Mouse (Mus musculus) small intestine, adult 2 months (tissue): ENCODE results near the gene Mfsd11. TPM values are rescaled to one million over a fixed set of nuclear protein-coding genes. Genes with fewer than 3 reads are reported as not detected.

Experiments
- H3K27ac ChIP-seq: fragments of 200-500 bp; 2 replicates; pipeline ENCODE4 v1.5.1; 2012; ENCODE audit warnings: low read depth, low read length, control low read depth, inconsistent platforms; ENCODE audit not compliant: insufficient read depth
- H3K27me3 ChIP-seq: fragments of 200-500 bp; 2 replicates; pipeline ENCODE4 v1.6.1; 2012; ENCODE audit warnings: mild to moderate bottlenecking, moderate library complexity, low read length, inconsistent platforms; ENCODE audit not compliant: control insufficient read depth, insufficient read depth
- H3K36me3 ChIP-seq: fragments of 200-500 bp; 2 replicates; pipeline ENCODE4 v1.6.1; 2012; ENCODE audit warnings: mild to moderate bottlenecking, low read length, control low read depth, inconsistent platforms; ENCODE audit not compliant: control insufficient read depth, insufficient read depth
- H3K4me1 ChIP-seq: fragments of 200-500 bp; 2 replicates; pipeline ENCODE4 v1.6.1; 2012; ENCODE audit warnings: low read length, inconsistent platforms, mixed read lengths; ENCODE audit not compliant: control insufficient read depth, insufficient read depth, insufficient read length
- H3K4me3 ChIP-seq: fragments of 200-500 bp; 2 replicates; pipeline ENCODE4 v1.5.1; 2012; ENCODE audit warnings: low read depth, mild to moderate bottlenecking, control low read depth, inconsistent platforms, low read length, moderate library complexity
- CTCF ChIP-seq: fragments of 200-500 bp; IDR thresholded peaks from 2 replicates; pipeline ENCODE4 v1.5.1; 2012; ENCODE audit warnings: low read depth, mild to moderate bottlenecking, control low read depth, inconsistent platforms, low read length, moderate library complexity, mixed read lengths; ENCODE audit not compliant: insufficient replicate concordance, insufficient read length; ENCODE audit errors: extremely low read depth
- POLR2A ChIP-seq: fragments of 200-500 bp; IDR thresholded peaks from 2 replicates; pipeline ENCODE4 v1.6.1; 2012; ENCODE audit warnings: low read depth, mild to moderate bottlenecking, control low read depth, inconsistent platforms, low read length, moderate library complexity
- WGBS: fragments of 180-500 bp; shearing (Covaris S2); methylation state at CpG from one replicate; pipeline ENCODE4 v1.1.7; 2018; 5-methylcytosine and 5-hydroxymethylcytosine counted together
- polyA plus RNA-seq: library from polyadenylated mRNA; depleted of rRNA; stranded (reverse); fragments of >200 nt; gene quantifications from 2 replicates; pipeline ENCODE4 v1.2.3, GENCODE M21; 2012

Mfsd11 gene
- polyA plus RNA-seq, 1 experiment = 27.0 TPM

DNA sequence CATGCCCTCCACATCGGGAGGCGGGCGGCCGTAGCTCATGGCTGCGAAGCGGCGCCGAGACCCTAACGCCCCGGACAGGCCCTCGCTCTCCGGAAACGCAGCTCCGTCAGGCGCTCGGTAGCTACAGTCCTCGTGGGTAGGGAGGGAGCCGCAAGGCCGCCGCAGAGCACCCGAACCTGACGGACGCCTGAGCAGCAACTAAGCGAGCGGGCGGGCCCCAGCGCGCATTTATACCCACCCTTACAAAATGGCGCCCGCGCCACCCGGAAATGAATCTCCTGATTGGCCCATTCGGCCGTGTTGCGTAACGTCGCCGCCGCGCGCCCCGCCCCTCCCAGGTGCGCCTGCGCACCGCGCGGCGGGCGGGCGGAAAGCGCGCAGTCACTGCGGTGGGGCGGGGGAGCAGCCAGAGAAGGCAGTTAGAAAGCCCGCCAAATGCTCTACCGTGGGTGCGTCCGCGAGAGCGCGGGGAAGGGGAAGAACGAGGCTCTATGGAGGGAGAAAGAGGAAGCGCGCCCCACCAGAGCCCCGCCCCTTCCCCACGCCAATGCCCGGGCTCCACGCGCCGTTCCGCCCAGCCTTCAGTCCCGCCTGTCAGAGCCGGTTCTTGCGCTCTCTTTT, 761 bp downstream of the Mfsd11 start, which contains the start of gene Srsf2:
Gene Srsf2 (minus strand): TSS at position 204 of the 621 bp plus-strand sequence.
- H3K4me1 ChIP-seq = 0 out of 2 replicates have a peak, but pooled peaks cover 2% of the 10 kb centered on the region
- TF ChIP-seq CTCF (0 out of 2 replicates have a peak, but pooled peaks have one; percentile 8), POLR2A (peak; percentile 99)
- no peaks in the 10 kb centered on the region for H3K27me3 ChIP-seq
- H3K36me3 ChIP-seq = peaks cover 30% of the 10 kb centered on the region
- under 1% methylated on average over 70 of the region's 74 CpGs for WGBS
- peak within 1 kb of the TSS; percentile 87 for H3K4me3 ChIP-seq
- peak within 1 kb of the TSS; percentile 99 for H3K27ac ChIP-seq

DNA sequence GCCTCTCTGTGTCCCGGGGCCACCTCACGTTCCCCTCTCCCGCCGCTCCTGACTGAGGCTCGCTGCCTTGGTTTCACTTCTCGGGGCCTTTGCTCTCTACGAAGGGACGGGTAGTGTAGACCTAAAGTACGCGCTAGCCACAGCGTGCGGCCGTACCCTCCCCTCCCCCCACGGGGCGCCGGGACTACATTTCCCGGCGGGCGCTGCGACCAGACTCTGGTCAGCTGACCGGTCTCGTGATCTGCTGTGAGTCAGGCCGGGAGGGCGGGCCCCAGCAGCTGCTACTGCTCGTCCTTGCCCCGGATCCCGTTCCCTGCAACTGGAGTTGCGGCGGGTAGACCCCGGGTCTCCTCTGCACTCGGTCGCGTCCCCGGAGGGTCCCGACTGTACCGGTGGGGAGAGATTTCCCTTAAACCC, 1.3 kb downstream of the Mfsd11 start:
- Histone ChIP-seq H3K4me3 (peak overlapping the region; percentile 87), H3K4me1 (0 out of 2 replicates have a peak, but pooled peaks cover 2% of the 10 kb centered on the region), H3K36me3 (peaks cover 27% of the 10 kb centered on the region), H3K27ac (peak overlapping the region; percentile 97), H3K27me3 (no peaks in the 10 kb centered on the region)
- 1% methylated on average over 36 of the region's 36 CpGs for WGBS
- TF ChIP-seq CTCF (no peak), POLR2A (peak; percentile 51)

DNA sequence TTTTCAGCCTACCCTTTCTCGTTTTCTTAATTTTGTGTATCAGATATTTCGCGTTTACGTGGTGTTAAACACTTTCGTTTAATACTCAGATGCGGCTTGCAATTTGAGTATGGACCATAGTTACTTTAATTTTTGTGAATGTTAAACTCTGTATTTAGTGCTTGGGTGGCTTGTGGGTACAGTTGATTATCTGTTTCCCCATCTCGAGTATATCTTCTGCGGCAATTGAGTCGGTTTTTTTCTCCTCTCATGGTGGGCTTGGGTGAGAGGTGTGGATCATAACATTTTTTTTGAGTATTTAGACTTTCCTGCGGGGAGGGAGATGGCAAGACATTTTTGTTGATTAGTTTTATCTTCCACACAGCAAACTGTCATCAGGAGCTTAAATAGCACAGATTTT, 2.0 kb downstream of the Mfsd11 start:
- H3K4me3 ChIP-seq = peak overlapping the region; percentile 87
- H3K4me1 ChIP-seq = 0 out of 2 replicates have a peak, but pooled peaks cover 2% of the 10 kb centered on the region
- H3K27ac ChIP-seq = peak overlapping the region; percentile 60; the same call in 1 of the 2 replicates
- peaks cover 22% of the 10 kb centered on the region for H3K36me3 ChIP-seq
- no peak for TF ChIP-seq POLR2A
- TF ChIP-seq CTCF = no peak
- WGBS = 12% methylated on average over 10 of the region's 10 CpGs
- no peaks in the 10 kb centered on the region for H3K27me3 ChIP-seq

DNA sequence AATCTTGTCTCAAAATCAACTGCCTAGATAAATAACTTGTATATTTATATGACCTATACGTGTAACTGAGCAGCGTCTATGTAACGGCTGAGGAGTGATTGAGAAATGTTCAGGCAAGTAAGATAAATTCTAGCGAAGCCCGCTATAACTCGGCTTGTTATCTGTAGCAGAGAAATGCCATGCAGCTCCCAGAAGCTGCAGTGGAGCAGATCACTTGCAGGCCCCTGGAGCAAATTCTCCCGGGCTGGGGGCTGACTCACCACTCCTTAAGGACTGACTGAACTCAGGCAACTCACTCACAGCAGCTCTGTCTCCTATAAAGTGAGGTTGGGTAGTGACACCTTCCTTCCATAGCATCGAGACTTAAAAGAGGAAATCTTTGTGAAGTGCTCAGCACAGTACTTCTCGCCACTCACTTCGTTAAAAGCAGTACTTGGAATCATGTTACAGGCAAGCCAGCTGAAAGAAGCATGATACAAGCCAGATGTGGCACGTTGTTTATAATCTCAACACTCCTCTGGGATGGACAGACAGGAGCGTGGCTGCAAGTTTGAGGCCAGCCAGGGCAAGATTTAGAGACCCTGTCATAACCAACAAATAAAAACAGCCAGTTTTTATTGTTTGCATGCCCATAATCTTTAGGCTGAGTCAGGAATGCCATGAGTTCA, 5.1 kb downstream of the Mfsd11 start:
- no peak overlapping the region for H3K27ac ChIP-seq
- H3K27me3 ChIP-seq = no peaks in the 10 kb centered on the region
- 0 out of 2 replicates have a peak, but pooled peaks cover 2% of the 10 kb centered on the region for H3K4me1 ChIP-seq
- WGBS = 81% methylated on average over 12 of the region's 12 CpGs
- no peak overlapping the region for H3K4me3 ChIP-seq
- no peak for TF ChIP-seq CTCF
- no peak for TF ChIP-seq POLR2A
- peaks cover 24% of the 10 kb centered on the region for H3K36me3 ChIP-seq

DNA sequence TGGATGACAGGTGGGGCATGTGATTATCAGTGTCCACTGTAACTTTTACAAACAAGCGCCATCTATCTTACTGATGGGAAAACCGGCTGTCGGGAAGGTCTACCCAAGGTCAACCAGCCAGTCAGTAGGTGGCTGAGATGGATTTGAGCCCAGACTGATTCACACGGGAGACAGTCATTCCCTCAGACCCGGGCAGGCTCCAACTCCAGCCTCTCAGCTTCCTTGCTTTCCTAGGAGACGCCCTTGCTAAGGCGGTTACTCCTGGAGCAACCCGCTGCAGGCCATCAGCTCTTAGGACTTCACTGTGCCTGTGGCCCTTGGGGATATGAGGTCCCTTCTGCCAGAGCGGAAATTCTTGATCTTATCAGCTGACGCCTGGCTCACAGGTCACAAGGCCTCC, 12.2 kb downstream of the Mfsd11 start:
- WGBS = 76% methylated on average over 10 of the region's 10 CpGs
- H3K4me1 ChIP-seq = no peaks in the 10 kb centered on the region
- H3K27ac ChIP-seq = no peak overlapping the region
- H3K27me3 ChIP-seq = no peaks in the 10 kb centered on the region
- TF ChIP-seq CTCF (no peak), POLR2A (no peak)
- H3K4me3 ChIP-seq = no peak overlapping the region
- peaks cover 57% of the 10 kb centered on the region for H3K36me3 ChIP-seq

DNA sequence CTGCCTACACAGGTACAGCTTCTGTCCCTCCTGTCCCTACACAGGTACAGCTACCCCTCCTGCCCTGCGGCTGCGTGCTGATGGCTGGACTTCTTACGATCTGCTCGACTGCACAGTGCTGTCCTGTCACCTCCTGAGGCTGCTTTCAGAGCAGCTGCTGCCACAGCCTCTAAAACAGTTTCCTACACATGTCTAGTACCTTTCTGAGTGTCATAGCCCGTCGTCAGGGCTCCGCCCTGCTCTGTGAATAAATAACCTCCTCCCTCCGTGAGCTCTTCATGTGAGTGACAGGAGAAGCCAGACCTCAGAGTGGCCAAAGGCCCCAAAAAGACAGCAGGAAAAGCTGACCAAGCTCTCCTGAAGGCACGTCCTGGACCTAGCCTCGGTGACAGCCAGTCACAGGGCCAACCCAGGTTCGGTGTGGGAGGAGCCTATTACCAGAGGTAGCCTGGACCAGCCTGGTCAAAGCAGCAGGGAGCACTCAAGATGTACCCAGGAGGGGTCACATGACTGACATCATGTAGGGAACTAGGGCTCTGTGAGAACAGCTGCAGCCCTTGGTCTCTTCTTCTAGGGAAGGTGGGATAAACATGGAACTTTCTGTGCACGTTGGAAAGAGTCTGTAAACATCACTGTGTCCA, 13.8 kb downstream of the Mfsd11 start:
- no peaks in the 10 kb centered on the region for H3K4me1 ChIP-seq
- H3K27ac ChIP-seq = no peak overlapping the region
- TF ChIP-seq CTCF (no peak), POLR2A (no peak)
- peaks cover 57% of the 10 kb centered on the region for H3K36me3 ChIP-seq
- H3K27me3 ChIP-seq = no peaks in the 10 kb centered on the region
- 72% methylated on average over 12 of the region's 12 CpGs for WGBS
- no peak overlapping the region for H3K4me3 ChIP-seq

DNA sequence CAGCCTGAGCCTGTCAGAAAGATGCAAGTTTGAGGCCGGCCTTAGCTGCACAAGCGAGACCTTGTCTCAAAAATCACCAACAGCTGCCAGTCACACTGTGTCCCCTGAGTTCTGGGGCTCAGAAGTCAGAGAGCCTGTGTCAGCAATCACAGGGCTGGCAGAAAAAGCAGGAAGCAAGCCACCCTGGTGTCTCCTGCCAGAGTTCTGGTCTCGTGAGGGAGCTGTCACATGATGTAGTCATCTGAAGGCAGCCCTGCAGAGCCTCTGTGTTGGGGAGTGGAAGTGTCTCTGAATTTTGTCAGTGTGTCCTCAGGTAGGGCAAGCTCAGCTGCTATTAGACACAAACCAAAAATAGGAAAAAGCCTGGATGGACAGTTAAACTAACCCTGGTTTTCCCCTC, 15.9 kb downstream of the Mfsd11 start:
- no peak overlapping the region for H3K27ac ChIP-seq
- no peak overlapping the region for H3K4me3 ChIP-seq
- TF ChIP-seq POLR2A (no peak), CTCF (no peak)
- H3K27me3 ChIP-seq = no peaks in the 10 kb centered on the region
- WGBS = 70% methylated on average over 3 of the region's 3 CpGs
- no peaks in the 10 kb centered on the region for H3K4me1 ChIP-seq
- H3K36me3 ChIP-seq = peaks cover 58% of the 10 kb centered on the region
